Mouse (Mus musculus): Measurements from ENCODE around the gene 1110004F10Rik.

- TF ChIP-seq POLR2A (IDR thresholded peaks at IDR 0.05; ENCODE audit: low read depth, low read length) (no peak), CTCF (IDR thresholded peaks at IDR 0.05; ENCODE audit: extremely low read depth, insufficient read length, insufficient replicate concordance, low read depth, low read length) (no peak)
These were observed 9.2 kb upstream of the 1110004F10Rik start for GRCm38 (mm10) chr7:116029991-116030390.
